Mouse (Mus musculus): ENCODE results near the gene Fam214a. TPM values are rescaled to one million over a fixed set of nuclear protein-coding genes. Genes with fewer than 3 reads are reported as not detected.

Fam214a gene
- 44.6 TPM for polyA plus RNA-seq (2017; shearing (Covaris generic))

GRCm38 (mm10) chr9:74952756-74953247, at the start of gene Fam214a:
TSS of gene Fam214a (plus strand) at chr9:74952884.

GRCm38 (mm10) chr9:75037451-75038356, 85.0 kb downstream of the Fam214a start, which contains the start of gene Arpp19:
TSS of gene Arpp19 (plus strand) at chr9:75037614.

GRCm38 (mm10) chr9:75070457-75071028, 117.9 kb downstream of the Fam214a start, which contains the start of gene Myo5a:
TSS of gene Myo5a (plus strand) at chr9:75071015.

Other genes starting within 250 kb of the Fam214a start
- gene Onecut1, start 91.0 kb upstream of the Fam214a start, polyA plus RNA-seq (2017; shearing (Covaris generic)): not detected
- 265 TPM for gene Arpp19, start 84.7 kb downstream of the Fam214a start, polyA plus RNA-seq (2017; shearing (Covaris generic))
- 5.9 TPM for gene Myo5a, start 118.1 kb downstream of the Fam214a start, polyA plus RNA-seq (2017; shearing (Covaris generic))